Mouse (Mus musculus) neural tube, embryonic 11.5 days (tissue): ENCODE results near the gene Rex1bd. TPM values are rescaled to one million over a fixed set of nuclear protein-coding genes. Genes with fewer than 3 reads are reported as not detected.

Experiments used
- ATAC-seq: fragments of 200-750 bp; cut with Nextera tagmentation; 2 replicates; pipeline ENCODE4 v1.8.0; 2017; ENCODE audit warnings: moderate number of reproducible peaks, mild to moderate bottlenecking, moderate TSS enrichment, moderate library complexity; ENCODE audit not compliant: insufficient read depth, low FRiP score, low TSS enrichment
- DNase-seq: peaks from one replicate; pipeline ENCODE4 v3.0.0-alpha.2; 2015; ENCODE audit warnings: low spot score
- H3K27ac ChIP-seq: fragments of 300-500 bp; sonication (generic); 2 replicates; pipeline ENCODE4 v1.5.1; 2014; ENCODE audit warnings: low read depth, mild to moderate bottlenecking, low read length
- H3K27me3 ChIP-seq: fragments of 300-500 bp; sonication (generic); 2 replicates; pipeline ENCODE4 v1.6.1; 2014; ENCODE audit warnings: mild to moderate bottlenecking, low read length, mixed read lengths; ENCODE audit not compliant: control insufficient read depth, insufficient read depth
- H3K36me3 ChIP-seq: fragments of 300-500 bp; sonication (generic); 2 replicates; pipeline ENCODE4 v1.6.1; 2014; ENCODE audit warnings: mild to moderate bottlenecking, low read length, moderate library complexity, mixed read lengths; ENCODE audit not compliant: control insufficient read depth, insufficient read depth
- H3K4me1 ChIP-seq: fragments of 300-500 bp; sonication (generic); 2 replicates; pipeline ENCODE4 v1.6.1; 2014; ENCODE audit warnings: low read length, mixed read lengths; ENCODE audit not compliant: control insufficient read depth, insufficient read depth
- H3K4me2 ChIP-seq: fragments of 300-500 bp; sonication (generic); 2 replicates; pipeline ENCODE4 v1.6.1; 2014; ENCODE audit warnings: low read depth, mild to moderate bottlenecking, moderate library complexity
- H3K4me3 ChIP-seq: fragments of 300-500 bp; sonication (generic); 2 replicates; pipeline ENCODE4 v1.5.1; 2014; ENCODE audit warnings: low read depth, low read length
- H3K9ac ChIP-seq: fragments of 300-500 bp; sonication (generic); 2 replicates; pipeline ENCODE4 v1.6.1; 2014; ENCODE audit warnings: mild to moderate bottlenecking, low read length
- H3K9me3 ChIP-seq: fragments of 300-500 bp; sonication (generic); 2 replicates; pipeline ENCODE4 v1.6.1; 2016; ENCODE audit warnings: low read length; ENCODE audit not compliant: control insufficient read depth
- WGBS: fragments of 180-500 bp; shearing (Covaris S2); extraction: QIAGEN DNeasy Blood & Tissue Kit; methylation state at CpG from one replicate; pipeline ENCODE4 v1.1.7; 2014; 5-methylcytosine and 5-hydroxymethylcytosine counted together
- polyA plus RNA-seq: library from polyadenylated mRNA; unstranded; fragments of >200 nt; fragmentation: Nextera tagmentation; extraction: Ambion mirVana; gene quantifications from 2 replicates; pipeline ENCODE4 v1.2.1, GENCODE M21; 2014

Gene Rex1bd
- polyA plus RNA-seq, 1 experiment from 2014 or later: 118 TPM

GRCm38 (mm10) chr8:70490880-70491495 lies 15.6 kb downstream of the Rex1bd start:
- 2% methylated on average over 20 of the region's 20 CpGs for WGBS
- H3K36me3 ChIP-seq: no peaks in the 10 kb centered on the region
- DNase-seq (no peak), ATAC-seq (no peak)
- peak overlapping the region; percentile 4; the same call in 1 of the 2 replicates for H3K4me3 ChIP-seq
- no peak overlapping the region for H3K27ac ChIP-seq
- peaks cover 38% of the 10 kb centered on the region for H3K4me1 ChIP-seq
- H3K4me2 ChIP-seq: no peak overlapping the region
- no peak overlapping the region for H3K9ac ChIP-seq
- H3K9me3 ChIP-seq: no peaks in the 10 kb centered on the region
- H3K27me3 ChIP-seq: peaks cover 96% of the 10 kb centered on the region

GRCm38 (mm10) chr8:70490061-70490879 lies 16.3 kb downstream of the Rex1bd start:
- peaks cover 32% of the 10 kb centered on the region for H3K4me1 ChIP-seq
- DNase-seq (no peak), ATAC-seq (no peak)
- no peak overlapping the region for H3K27ac ChIP-seq
- H3K9me3 ChIP-seq: no peaks in the 10 kb centered on the region
- 7% methylated on average over 10 of the region's 10 CpGs for WGBS
- no peaks in the 10 kb centered on the region for H3K36me3 ChIP-seq
- H3K4me2 ChIP-seq: no peak overlapping the region
- no peak overlapping the region for H3K9ac ChIP-seq
- peak overlapping the region; percentile 4; the same call in 1 of the 2 replicates for H3K4me3 ChIP-seq
- H3K27me3 ChIP-seq: peaks cover 96% of the 10 kb centered on the region

DNA sequence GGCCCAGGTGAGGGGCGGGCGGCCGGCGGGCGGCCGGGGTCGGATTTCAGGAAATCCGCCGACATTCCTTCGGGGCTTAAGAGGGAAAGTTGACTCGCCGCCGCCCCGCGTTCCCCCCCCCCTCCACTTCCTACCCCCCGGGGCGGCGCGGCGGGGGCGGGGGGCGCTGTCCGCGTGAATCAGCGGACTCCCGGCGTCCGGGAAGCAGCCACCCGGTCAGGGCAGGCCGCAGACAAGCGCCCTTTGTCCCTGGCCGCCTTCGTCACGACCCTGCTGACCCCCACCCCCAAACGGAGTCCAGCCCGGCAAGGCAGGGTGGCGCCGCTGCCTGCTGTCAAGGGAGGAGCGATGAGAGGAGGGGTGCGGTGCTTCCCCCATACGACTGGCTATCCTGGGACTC lies 17.0 kb downstream of the Rex1bd start:
- Histone ChIP-seq H3K36me3 (no peaks in the 10 kb centered on the region), H3K4me2 (peak overlapping the region; percentile 32), H3K4me3 (peak overlapping the region; percentile 18; the same call in 1 of the 2 replicates), H3K27me3 (peaks cover 96% of the 10 kb centered on the region), H3K4me1 (peaks cover 32% of the 10 kb centered on the region), H3K9me3 (no peaks in the 10 kb centered on the region), H3K27ac (no peak overlapping the region), H3K9ac (no peak overlapping the region; the same call in 1 of the 2 replicates)
- ATAC-seq (no peak), DNase-seq (no peak)
- whole genome bisulfite sequencing: 2% methylated on average over 26 of the region's 41 CpGs

DNA sequence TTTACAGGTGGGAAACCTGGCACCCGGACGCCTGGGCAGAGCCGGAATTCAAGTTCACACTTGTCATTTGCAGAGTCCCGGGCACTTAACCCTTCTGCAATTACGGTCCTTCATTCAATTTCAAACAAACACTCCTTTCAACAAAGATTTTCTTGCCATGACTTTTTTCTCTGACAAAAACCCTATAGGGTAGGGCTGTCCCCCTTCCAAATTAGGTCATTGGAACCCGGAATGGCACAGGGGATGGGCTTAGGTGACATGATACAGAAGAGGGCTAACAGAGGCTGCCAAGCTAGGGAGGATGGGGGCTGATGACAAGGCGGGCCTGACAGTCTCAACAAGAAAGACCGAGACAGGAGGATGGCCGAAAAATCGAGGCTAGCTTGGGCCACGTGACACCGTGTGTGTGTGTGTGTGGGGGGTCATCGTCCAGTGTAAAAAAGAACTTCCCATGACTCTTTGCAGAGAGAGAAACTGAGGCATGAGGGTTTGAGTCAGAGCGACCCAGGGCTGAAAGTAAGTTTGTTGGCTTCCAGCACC lies 17.6 kb downstream of the Rex1bd start:
- WGBS: 2% methylated on average over 14 of the region's 14 CpGs
- Histone ChIP-seq H3K9me3 (no peaks in the 10 kb centered on the region), H3K4me3 (peak overlapping the region; percentile 18; the same call in 1 of the 2 replicates), H3K4me2 (peak overlapping the region; percentile 43), H3K36me3 (no peaks in the 10 kb centered on the region), H3K27me3 (peaks cover 92% of the 10 kb centered on the region), H3K27ac (no peak overlapping the region), H3K9ac (no peak overlapping the region), H3K4me1 (peaks cover 32% of the 10 kb centered on the region)
- no peak for DNase-seq
- ATAC-seq: no peak

- Histone ChIP-seq H3K4me1 (peaks cover 29% of the 10 kb centered on the region), H3K36me3 (no peaks in the 10 kb centered on the region), H3K27me3 (peaks cover 84% of the 10 kb centered on the region), H3K4me3 (peak overlapping the region; percentile 23), H3K27ac (no peak overlapping the region), H3K9me3 (no peaks in the 10 kb centered on the region), H3K4me2 (peak overlapping the region; percentile 43), H3K9ac (0 out of 2 replicates have a peak overlapping the region, but pooled peaks have one; percentile 6)
- ATAC-seq (peak; percentile 10; the same call in 1 of the 2 replicates), DNase-seq (no peak)
- WGBS: 3% methylated on average over 49 of the region's 55 CpGs
Observed at GRCm38 (mm10) chr8:70487993-70488796, 18.4 kb downstream of the Rex1bd start.

GRCm38 (mm10) chr8:70486941-70487520 lies 19.5 kb downstream of the Rex1bd start, which contains the start of gene Tmem59l:
Gene Tmem59l, minus strand, starts transcription at chr8:70487358.
- Histone ChIP-seq H3K36me3 (no peaks in the 10 kb centered on the region), H3K4me1 (peaks cover 22% of the 10 kb centered on the region), H3K27me3 (peaks cover 72% of the 10 kb centered on the region), H3K9ac (peak within 1 kb of the TSS; percentile 62), H3K4me2 (peak within 1 kb of the TSS; percentile 56), H3K4me3 (peak within 1 kb of the TSS; percentile 39), H3K9me3 (no peaks in the 10 kb centered on the region), H3K27ac (no peak within 1 kb of the TSS)
- no peak for DNase-seq
- WGBS: 2% methylated on average over 33 of the region's 33 CpGs
- ATAC-seq: no peak; the same call in 1 of the 2 replicates

DNA sequence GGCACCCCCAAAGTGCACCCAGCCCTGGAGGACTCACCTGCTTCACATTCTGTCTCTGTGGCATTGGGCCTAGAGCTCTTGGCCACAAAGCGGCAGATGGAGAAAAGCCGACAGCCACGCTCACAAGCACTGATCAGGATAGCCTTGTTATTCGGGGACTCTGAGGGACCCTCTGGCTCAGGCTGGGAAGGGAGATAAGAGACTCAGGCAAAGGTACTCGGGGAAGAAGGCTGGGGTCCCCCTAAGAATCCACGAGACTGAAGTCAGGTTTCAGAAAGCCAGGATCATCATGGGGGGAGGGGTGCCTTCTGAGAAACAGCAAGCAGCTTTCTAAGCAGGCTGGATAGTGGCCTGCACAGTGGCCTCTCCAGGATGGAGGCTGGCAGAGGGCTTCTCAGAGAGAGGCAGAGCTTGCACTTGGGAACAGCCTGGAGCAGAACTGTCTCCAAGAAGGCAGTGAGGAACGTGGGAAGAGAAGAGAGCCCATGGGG lies 20.3 kb downstream of the Rex1bd start:
- Histone ChIP-seq H3K36me3 (no peaks in the 10 kb centered on the region), H3K9ac (no peak overlapping the region), H3K27ac (no peak overlapping the region), H3K4me2 (no peak overlapping the region), H3K4me3 (no peak overlapping the region), H3K9me3 (no peaks in the 10 kb centered on the region), H3K4me1 (peaks cover 22% of the 10 kb centered on the region), H3K27me3 (peaks cover 65% of the 10 kb centered on the region)
- 60% methylated on average over 7 of the region's 7 CpGs for WGBS
- ATAC-seq: no peak
- no peak for DNase-seq

- Histone ChIP-seq H3K9me3 (no peaks in the 10 kb centered on the region), H3K36me3 (no peaks in the 10 kb centered on the region), H3K4me3 (no peak overlapping the region), H3K27me3 (peaks cover 32% of the 10 kb centered on the region), H3K4me1 (peaks cover 3% of the 10 kb centered on the region; the same call in 1 of the 2 replicates), H3K9ac (no peak overlapping the region), H3K4me2 (no peak overlapping the region), H3K27ac (no peak overlapping the region)
- ATAC-seq (no peak), DNase-seq (no peak)
- WGBS: 72% methylated on average over 2 of the region's 2 CpGs
Observed at GRCm38 (mm10) chr8:70482943-70483342, 23.6 kb downstream of the Rex1bd start.
